Mouse (Mus musculus) stomach, postnatal 0 days (tissue): ENCODE results near the gene Ddit4. TPM values are rescaled to one million over a fixed set of nuclear protein-coding genes. Genes with fewer than 3 reads are reported as not detected.

ENCODE experiments used
- ATAC-seq: fragments of 200-750 bp; cut with Nextera tagmentation; 2 replicates; pipeline ENCODE4 v1.8.0; 2017; ENCODE audit not compliant: low FRiP score, low TSS enrichment
- DNase-seq: peaks from one replicate; pipeline ENCODE4 v3.0.0-alpha.2; 2016; ENCODE audit warnings: low spot score
- H3K27ac ChIP-seq: fragments of 300-500 bp; sonication (generic); replicated peaks from 2 replicates; pipeline ENCODE4 v1.5.1; 2014; ENCODE audit warnings: mild to moderate bottlenecking, control low read depth
- H3K27me3 ChIP-seq: fragments of 300-500 bp; sonication (generic); 2 replicates; pipeline ENCODE4 v1.6.1; 2014; ENCODE audit warnings: low read length; ENCODE audit not compliant: control insufficient read depth, insufficient read depth
- H3K36me3 ChIP-seq: fragments of 300-500 bp; sonication (generic); 2 replicates; pipeline ENCODE4 v1.6.1; 2014; ENCODE audit warnings: low read length, mixed read lengths; ENCODE audit not compliant: control insufficient read depth, insufficient read depth
- H3K4me1 ChIP-seq: fragments of 300-500 bp; sonication (generic); replicated peaks from 2 replicates; pipeline ENCODE4 v1.6.1; 2014; ENCODE audit warnings: antibody characterized with exemption; ENCODE audit not compliant: control insufficient read depth, insufficient read depth
- H3K4me2 ChIP-seq: fragments of 300-500 bp; sonication (generic); replicated peaks from 2 replicates; pipeline ENCODE4 v1.6.1; 2014; ENCODE audit warnings: low read depth, mild to moderate bottlenecking, control low read depth, moderate library complexity
- H3K4me3 ChIP-seq: fragments of 300-500 bp; sonication (generic); 2 replicates; pipeline ENCODE4 v1.5.1; 2014; ENCODE audit warnings: low read depth, low read length, control low read depth
- H3K9ac ChIP-seq: fragments of 300-500 bp; sonication (generic); 2 replicates; pipeline ENCODE4 v1.6.1; 2014; ENCODE audit warnings: mild to moderate bottlenecking, low read length, control low read depth, mixed read lengths
- H3K9me3 ChIP-seq: fragments of 300-500 bp; sonication (generic); 2 replicates; pipeline ENCODE4 v1.6.1; 2016; ENCODE audit warnings: low read length; ENCODE audit not compliant: control insufficient read depth
- CTCF ChIP-seq: IDR thresholded peaks from 2 replicates; pipeline ENCODE4 v1.5.1; 2016; ENCODE audit warnings: antibody characterized with exemption, low read depth, mild to moderate bottlenecking, moderate library complexity
- EP300 ChIP-seq: optimal IDR thresholded peaks from 2 replicates; pipeline ENCODE3; 2016; ENCODE audit warnings: antibody characterized with exemption
- WGBS: fragments of 180-500 bp; shearing (Covaris S2); extraction: QIAGEN DNeasy Blood & Tissue Kit; methylation state at CpG from one replicate; pipeline ENCODE4 v1.1.7; 2014; 5-methylcytosine and 5-hydroxymethylcytosine counted together
- polyA plus RNA-seq: library from polyadenylated mRNA; unstranded; fragments of >200 nt; fragmentation: Nextera tagmentation; extraction: Ambion mirVana; gene quantifications from 2 replicates; pipeline ENCODE4 v1.2.1, GENCODE M21; 2015

Gene Ddit4
- polyA plus RNA-seq, 1 experiment from 2014 or later = 17.3 TPM

- ATAC-seq = no peak
- no peak for TF ChIP-seq CTCF
- no peak for TF ChIP-seq EP300
- no peaks in the 10 kb centered on the region for H3K27me3 ChIP-seq
- H3K9me3 ChIP-seq = no peaks in the 10 kb centered on the region
- no peak overlapping the region for H3K4me3 ChIP-seq
- no peak for DNase-seq
- H3K27ac ChIP-seq = no peak overlapping the region
- H3K36me3 ChIP-seq = peaks cover 19% of the 10 kb centered on the region
- H3K4me1 ChIP-seq = no peaks in the 10 kb centered on the region
- H3K9ac ChIP-seq = no peak overlapping the region
- 77% methylated on average over 9 of the region's 9 CpGs for WGBS
- no peak overlapping the region for H3K4me2 ChIP-seq
These were observed 39.7 kb upstream of the Ddit4 start for GRCm38 (mm10) chr10:59991262-59991880.

- no peaks in the 10 kb centered on the region for H3K4me1 ChIP-seq
- ATAC-seq = no peak
These were observed 38.8 kb upstream of the Ddit4 start for GRCm38 (mm10) chr10:59990393-59990792.

GRCm38 (mm10) chr10:59988036-59988435, 36.4 kb upstream of the Ddit4 start:
- Histone ChIP-seq H3K36me3 (peaks cover 13% of the 10 kb centered on the region), H3K4me2 (no peak overlapping the region), H3K27ac (no peak overlapping the region), H3K9ac (no peak overlapping the region), H3K27me3 (no peaks in the 10 kb centered on the region), H3K4me3 (no peak overlapping the region), H3K4me1 (no peaks in the 10 kb centered on the region), H3K9me3 (no peaks in the 10 kb centered on the region)
- DNase-seq = no peak
- WGBS = 76% methylated on average over 4 of the region's 4 CpGs
- no peak for ATAC-seq
- TF ChIP-seq CTCF (no peak), EP300 (no peak)

More at GRCm38 (mm10) chr10:59990393-59990792, 38.8 kb upstream of the Ddit4 start:
- Histone ChIP-seq H3K9me3 (no peaks in the 10 kb centered on the region), H3K9ac (no peak overlapping the region), H3K36me3 (peaks cover 16% of the 10 kb centered on the region), H3K27me3 (no peaks in the 10 kb centered on the region), H3K4me2 (no peak overlapping the region), H3K27ac (no peak overlapping the region), H3K4me3 (no peak overlapping the region)
- TF ChIP-seq CTCF = no peak
- TF ChIP-seq EP300 = no peak
- 99% methylated on average over 9 of the region's 9 CpGs for WGBS
- no peak for DNase-seq

- ATAC-seq = no peak
- Histone ChIP-seq H3K27ac (no peak overlapping the region), H3K36me3 (no peaks in the 10 kb centered on the region; the same call in 1 of the 2 replicates), H3K4me2 (no peak overlapping the region), H3K4me3 (no peak overlapping the region), H3K4me1 (peaks cover 16% of the 10 kb centered on the region), H3K9ac (no peak overlapping the region), H3K27me3 (no peaks in the 10 kb centered on the region), H3K9me3 (no peaks in the 10 kb centered on the region)
- TF ChIP-seq CTCF (no peak), EP300 (no peak)
- DNase-seq = no peak
- WGBS = 84% methylated on average over 12 of the region's 12 CpGs
These were observed 30.8 kb upstream of the Ddit4 start for GRCm38 (mm10) chr10:59982379-59982873.

- 68% methylated on average over 9 of the region's 9 CpGs for WGBS
- no peak overlapping the region for H3K27ac ChIP-seq
- no peak for DNase-seq
These were observed 30.2 kb upstream of the Ddit4 start for GRCm38 (mm10) chr10:59981792-59982191.

GRCm38 (mm10) chr10:59981336-59981735, 29.7 kb upstream of the Ddit4 start:
- H3K9me3 ChIP-seq = no peaks in the 10 kb centered on the region
- no peak overlapping the region for H3K4me3 ChIP-seq
- H3K4me2 ChIP-seq = no peak overlapping the region
- no peak for ATAC-seq
- no peak overlapping the region for H3K27ac ChIP-seq
- no peaks in the 10 kb centered on the region; the same call in 1 of the 2 replicates for H3K36me3 ChIP-seq
- no peak for DNase-seq
- no peak overlapping the region for H3K9ac ChIP-seq
- H3K4me1 ChIP-seq = peaks cover 16% of the 10 kb centered on the region
- 80% methylated on average over 4 of the region's 4 CpGs for WGBS
- H3K27me3 ChIP-seq = no peaks in the 10 kb centered on the region
- TF ChIP-seq EP300 (no peak), CTCF (no peak)

More at GRCm38 (mm10) chr10:59981792-59982191, 30.2 kb upstream of the Ddit4 start:
- peaks cover 16% of the 10 kb centered on the region for H3K4me1 ChIP-seq
- TF ChIP-seq EP300 = no peak
- no peak for TF ChIP-seq CTCF
- H3K9ac ChIP-seq = no peak overlapping the region
- H3K4me3 ChIP-seq = no peak overlapping the region
- H3K36me3 ChIP-seq = no peaks in the 10 kb centered on the region; the same call in 1 of the 2 replicates
- no peak overlapping the region for H3K4me2 ChIP-seq
- no peaks in the 10 kb centered on the region for H3K9me3 ChIP-seq
- H3K27me3 ChIP-seq = no peaks in the 10 kb centered on the region
- ATAC-seq = no peak
